Mouse (Mus musculus) right cerebral cortex, postnatal 14 days (tissue): Measurements from ENCODE around the gene Abi3.
"Not testable (repeated sequence)": the region's sequence is repeated elsewhere in the genome, so short reads cannot be mapped to it uniquely, and the experiment has no call there.

ENCODE experiments used
- DNase-seq: peaks from one replicate; pipeline ENCODE4 v3.0.0; 2022

The Abi3 gene

GRCm38 (mm10) chr11:95842074-95842681 lies at the start of gene Abi3:
TSS of gene Abi3 (minus strand) at chr11:95842476.
- no peak for DNase-seq

DNA sequence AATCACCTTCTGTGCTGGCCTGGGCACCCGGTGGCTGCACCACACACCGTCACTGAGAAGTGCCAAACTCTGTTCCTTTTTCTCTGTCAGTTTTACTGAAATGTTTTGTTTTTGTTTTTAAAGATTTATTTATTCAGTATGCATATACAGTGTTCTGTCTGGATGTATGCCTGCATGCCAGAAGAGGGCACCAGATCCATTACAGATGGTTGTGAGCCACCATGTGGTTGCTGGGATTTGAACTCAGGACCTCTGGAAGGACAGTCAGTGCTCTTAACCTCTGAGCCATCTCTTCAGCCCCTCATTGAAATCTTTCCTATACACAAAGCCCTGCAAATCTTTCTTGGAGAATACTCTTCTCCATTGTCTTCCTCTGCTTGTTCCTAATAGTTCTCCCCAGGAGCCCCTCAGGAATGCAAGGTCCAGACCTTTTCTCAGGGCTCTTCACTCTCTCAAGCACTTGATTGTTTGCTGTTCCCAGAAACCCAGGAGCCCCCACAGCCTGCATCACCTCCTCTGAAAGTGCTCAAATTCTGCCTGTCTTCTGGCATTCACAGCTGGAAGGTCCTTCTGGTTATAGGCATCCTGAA lies 48.3 kb upstream of the Abi3 start:
- no peak for DNase-seq

DNA sequence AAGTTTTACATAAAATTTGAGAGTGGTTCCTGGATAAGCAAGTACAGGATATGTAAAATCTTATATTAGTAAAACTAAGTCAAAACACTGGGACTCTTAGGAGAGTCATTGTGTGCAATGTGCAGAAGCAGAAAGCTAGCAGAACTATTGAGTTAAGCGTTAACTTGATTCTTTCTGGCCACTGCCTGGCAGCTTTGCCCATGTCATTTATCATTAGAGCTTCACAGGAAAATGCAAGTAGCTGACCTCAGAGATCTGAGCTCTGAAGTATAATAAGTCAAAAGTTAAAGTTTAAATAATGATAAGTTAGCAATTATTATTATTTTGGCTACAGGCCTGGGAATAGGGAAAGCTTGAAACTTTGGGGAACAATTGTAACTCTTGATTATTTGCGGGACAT lies 37.6 kb upstream of the Abi3 start:
- DNase-seq = not testable (repeated sequence)

DNA sequence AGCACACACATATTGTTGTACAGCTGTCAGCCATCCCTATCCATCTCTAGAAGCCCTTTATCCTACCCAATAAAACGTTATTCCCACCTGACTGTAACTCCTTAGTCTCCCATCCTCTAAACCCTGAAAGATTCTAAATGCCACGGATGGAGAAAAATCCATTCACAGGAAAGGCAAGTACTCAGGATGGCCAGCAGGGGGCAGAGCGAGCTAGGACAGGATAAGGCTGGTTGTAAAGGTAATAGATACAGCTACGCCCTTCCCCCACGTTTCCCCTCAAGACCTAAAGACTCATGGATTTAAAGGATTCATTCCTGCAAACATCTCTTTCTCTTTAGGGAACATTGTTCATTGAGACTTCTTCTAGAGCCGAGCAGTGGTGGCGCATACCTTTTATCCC lies 34.0 kb upstream of the Abi3 start:
- DNase-seq = peak; percentile 62

GRCm38 (mm10) chr11:95875804-95876203 lies 33.5 kb upstream of the Abi3 start:
- no peak for DNase-seq

GRCm38 (mm10) chr11:95869918-95870470 lies 27.7 kb upstream of the Abi3 start:
- no peak for DNase-seq

GRCm38 (mm10) chr11:95869442-95869841 lies 27.2 kb upstream of the Abi3 start:
- no peak for DNase-seq

- no peak for DNase-seq
Measured at GRCm38 (mm10) chr11:95861397-95861796, 19.1 kb upstream of the Abi3 start.

DNA sequence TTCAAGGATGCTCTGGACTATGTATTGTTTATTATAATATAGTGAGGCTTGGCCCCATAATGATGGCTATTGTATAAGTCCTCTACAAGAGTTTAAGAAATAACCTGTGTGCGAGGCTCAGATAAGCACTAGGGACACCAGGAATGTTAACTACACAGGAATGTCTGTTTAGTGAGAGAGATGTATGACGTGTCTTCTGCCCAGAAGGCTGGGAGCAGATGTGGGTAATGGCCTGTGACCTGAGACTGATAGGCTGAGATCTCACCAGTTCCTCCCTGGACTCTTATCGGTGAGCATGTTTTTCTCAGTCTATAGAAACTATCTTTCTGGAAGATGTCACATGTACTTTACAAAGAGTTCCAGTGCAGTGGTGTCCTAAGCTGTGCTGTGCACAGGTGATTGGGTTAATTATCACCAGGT lies 17.8 kb upstream of the Abi3 start:
- DNase-seq = no peak

- peak; percentile 66 for DNase-seq
Measured at GRCm38 (mm10) chr11:95859468-95859855, 17.2 kb upstream of the Abi3 start.

DNA sequence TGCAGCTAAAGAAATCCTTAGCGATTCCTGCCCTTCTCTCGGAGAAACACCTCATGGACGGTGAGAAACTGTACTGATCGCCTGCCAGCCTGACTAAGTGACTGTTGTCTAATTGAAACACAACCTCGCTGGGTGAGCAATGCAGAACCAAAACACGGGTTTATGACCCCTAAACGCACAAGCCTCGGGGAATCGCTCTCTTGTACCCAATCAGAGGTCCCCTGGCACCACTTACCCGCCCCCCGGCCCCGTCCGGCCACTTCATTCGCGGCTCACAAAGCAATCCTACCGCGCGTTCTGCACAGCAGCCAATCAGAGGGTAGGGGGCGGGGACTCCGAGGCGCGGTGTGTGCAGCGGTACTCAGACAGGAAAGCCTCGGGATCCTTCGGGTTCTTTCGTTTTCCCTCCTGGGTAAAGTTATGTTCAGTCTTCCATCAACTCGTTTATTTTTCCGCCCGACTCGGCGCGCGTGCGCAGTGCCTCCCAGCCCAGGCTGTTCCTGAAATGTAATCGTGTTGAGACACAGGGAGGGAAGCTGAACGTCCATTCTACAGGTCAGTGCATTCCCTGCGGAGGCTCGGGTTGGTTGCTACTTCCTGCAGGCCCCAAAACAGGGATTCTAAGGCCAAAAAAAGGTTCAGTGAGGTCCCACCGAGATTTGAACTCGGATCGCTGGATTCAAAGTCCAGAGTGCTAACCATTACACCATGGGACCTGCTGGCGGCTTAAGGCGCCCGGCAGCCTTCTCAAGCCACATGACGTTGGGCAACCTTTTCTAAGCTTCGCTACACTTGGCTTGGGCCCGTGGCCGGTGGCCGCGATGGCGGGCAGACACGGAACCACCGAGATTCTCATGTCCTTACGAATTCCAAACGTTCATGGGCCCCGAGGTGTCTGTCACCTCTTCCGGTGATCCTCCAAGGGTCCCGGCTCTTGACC lies 16.5 kb upstream of the Abi3 start:
- DNase-seq = peak; percentile 94

- DNase-seq = no peak
Measured at GRCm38 (mm10) chr11:95857716-95858527, 15.6 kb upstream of the Abi3 start.

- no peak for DNase-seq
Measured at GRCm38 (mm10) chr11:95857306-95857705, 15.0 kb upstream of the Abi3 start.

DNA sequence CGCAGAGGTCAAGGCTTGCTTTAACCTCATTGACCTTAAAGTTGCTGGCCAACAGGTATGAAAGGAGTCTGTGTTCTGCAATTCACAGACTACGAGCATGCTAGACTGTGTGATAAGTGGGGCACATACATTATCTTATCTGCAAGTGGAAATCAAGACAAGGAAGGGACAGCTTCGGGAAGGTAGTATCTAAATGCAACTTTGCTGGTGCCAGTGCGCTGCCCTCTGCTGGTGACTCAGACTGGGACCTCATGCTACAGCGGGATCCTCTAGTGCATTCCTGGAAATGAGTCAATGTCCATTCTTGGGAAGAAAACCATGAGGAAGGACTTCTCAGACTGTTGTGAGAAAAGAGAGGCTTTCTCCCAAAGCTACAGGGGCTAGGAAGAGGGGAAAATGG lies 11.4 kb upstream of the Abi3 start:
- peak; percentile 59 for DNase-seq

- no peak for DNase-seq
Measured at GRCm38 (mm10) chr11:95850898-95851297, 8.6 kb upstream of the Abi3 start.

GRCm38 (mm10) chr11:95844935-95845334 lies 2.7 kb upstream of the Abi3 start:
- DNase-seq = no peak

DNA sequence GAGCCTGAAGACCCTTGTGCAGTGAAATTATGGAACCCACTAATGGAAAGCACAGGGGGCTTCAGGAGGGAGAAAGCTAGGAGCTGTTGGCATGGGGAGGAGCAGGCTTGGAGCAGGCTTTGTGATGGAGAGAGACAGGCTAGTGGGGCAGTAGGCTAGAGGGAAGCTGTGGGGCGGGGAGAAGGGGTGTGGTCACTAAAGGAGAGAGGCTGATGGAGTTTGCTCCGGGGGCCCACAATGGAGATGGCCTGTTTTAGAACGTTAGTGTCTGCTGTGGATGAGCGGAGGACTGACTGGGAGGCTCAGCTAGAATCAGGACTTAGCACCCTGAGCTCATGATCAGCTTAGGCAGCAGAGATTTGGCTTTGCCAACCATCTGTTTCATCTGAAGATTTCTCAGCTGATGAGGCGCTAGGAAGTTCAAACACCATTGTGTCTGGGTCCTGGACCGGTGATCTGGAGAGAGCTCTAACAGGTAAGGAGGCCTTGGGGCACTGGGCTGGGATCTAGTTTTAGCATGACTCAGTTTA lies 1.2 kb upstream of the Abi3 start:
- DNase-seq = no peak

- DNase-seq = no peak
Measured at GRCm38 (mm10) chr11:95842953-95843352, 677 bp upstream of the Abi3 start.

DNA sequence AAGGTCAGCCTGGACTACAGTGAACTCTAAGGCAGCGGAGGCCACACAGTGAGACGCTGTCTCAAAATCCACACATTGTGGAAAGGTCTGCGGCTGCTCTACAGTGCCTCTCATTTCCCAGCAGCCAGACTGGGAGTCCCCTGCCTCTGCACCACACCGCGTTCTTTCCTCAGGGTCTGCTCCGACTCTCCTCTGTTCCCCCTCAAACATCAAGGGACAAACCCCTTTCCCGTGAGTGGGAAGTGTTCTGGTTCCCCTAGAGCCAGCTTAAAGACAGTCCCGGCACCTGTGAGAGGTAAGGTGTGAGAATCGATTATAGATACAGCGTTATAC lies 812 bp downstream of the Abi3 start:
- no peak for DNase-seq

GRCm38 (mm10) chr11:95840694-95841497 lies 1.4 kb downstream of the Abi3 start:
- DNase-seq = no peak

DNA sequence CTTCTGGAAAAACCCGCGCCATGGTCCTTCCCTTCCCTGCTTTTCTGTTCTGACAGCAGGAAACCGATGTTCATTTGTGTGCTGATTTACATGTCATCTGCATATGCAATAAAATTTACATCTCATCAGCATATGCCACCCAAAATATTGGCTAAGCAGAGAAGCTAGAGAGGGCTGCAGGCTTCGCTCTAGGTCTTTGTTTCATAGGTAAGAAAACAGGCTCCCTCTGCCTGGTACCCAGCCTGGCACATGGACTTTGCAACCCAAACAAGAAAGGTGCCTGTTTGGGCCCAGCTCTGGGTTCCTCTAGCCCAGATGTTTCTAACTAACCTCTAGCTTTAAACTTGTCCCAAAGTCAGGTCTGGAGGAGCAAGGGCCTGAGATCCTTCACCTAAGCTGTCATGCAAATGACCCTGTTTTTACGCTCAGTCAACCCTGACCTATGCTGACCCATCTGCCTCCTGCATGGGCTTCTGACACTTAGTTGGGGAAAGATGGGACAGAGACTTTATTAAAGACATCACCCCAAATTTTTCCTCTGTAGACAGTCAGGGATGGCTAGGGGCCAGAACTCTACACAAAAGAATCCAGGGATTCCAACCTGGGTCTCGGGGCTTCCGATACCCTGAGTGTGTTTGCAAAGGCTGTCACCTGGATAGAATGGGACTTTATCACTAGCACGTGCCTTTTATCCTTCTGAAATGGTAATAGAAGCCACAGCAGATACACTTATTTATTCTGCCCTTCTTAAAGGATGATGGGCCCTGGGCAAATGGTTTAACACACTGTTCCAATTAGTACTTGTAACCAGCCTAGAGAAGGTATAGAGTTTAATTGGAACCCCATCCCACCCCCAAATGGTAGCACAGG lies 3.0 kb downstream of the Abi3 start:
- no peak for DNase-seq
